In genomic region chr8:47867067-47867466, GRCm38 (mm10) we compare ENCODE assay signal across 9 mouse cellular contexts. TPM values are rescaled to one million over a fixed set of nuclear protein-coding genes. Genes with fewer than 3 reads are reported as not detected.
DNase-seq lines count a peak whose midpoint lies in the region; ATAC-seq and TF ChIP-seq lines count a peak whose summit lies in the region.
"Had no signal": no experiment of that assay in that cellular context is flagged by ENCODE, and none has a peak within 500 bp of the region (broad histone marks: within the 10 kb centered on the region; RNA-seq: fewer than 3 reads in every experiment).

No protein-coding gene starts in this region.

- peaks cover 79% of the 10 kb centered on the region for H3K36me3 ChIP-seq in C2C12 (ENCODE audit: control insufficient read depth, insufficient read depth)
- peaks cover 49% of the 10 kb centered on the region for H3K36me3 ChIP-seq in embryonic facial prominence, embryonic 12.5 days
- H3K36me3 ChIP-seq in kidney, postnatal 0 days (ENCODE audit: insufficient read depth, low read length), result peaks cover 49% of the 10 kb centered on the region

- WGBS in embryonic facial prominence, embryonic 12.5 days, result 31% methylated on average over 8 of the region's 8 CpGs
- 22% methylated on average over 8 of the region's 8 CpGs for WGBS in kidney, postnatal 0 days

- H3K79me2 ChIP-seq in C2C12 (ENCODE audit: control insufficient read depth, insufficient read depth), result no peaks in the 10 kb centered on the region

- DNase-seq in adrenal gland, postnatal 36 days, result peak; percentile 86 to 90
- DNase-seq in heart, adult 9 months (ENCODE audit: low spot score in 2 of 2), result peak; percentile 39 to 70
- DNase-seq in kidney, postnatal 0 days (ENCODE audit: low spot score), result peak; percentile 84
- DNase-seq in liver, result peak; percentile 75
- peak; percentile 45 to 62 for DNase-seq in natural killer cell, adult 2 months (ENCODE audit: low spot score in 2 of 2)
- DNase-seq in spleen, postnatal 4 days (ENCODE audit: low spot score in 2 of 2), result peak; percentile 67 to 90

- H3K4me1 ChIP-seq in embryonic facial prominence, embryonic 12.5 days, result no peaks in the 10 kb centered on the region; the same call in 1 of the 2 replicates
- H3K4me1 ChIP-seq in kidney, postnatal 0 days (replicated peaks; ENCODE audit: insufficient read depth, low read length), result no peaks in the 10 kb centered on the region

- no peaks in the 10 kb centered on the region for H3K27me3 ChIP-seq in C2C12 (ENCODE audit: control insufficient read depth, insufficient read depth, insufficient read length)
- no peaks in the 10 kb centered on the region for H3K27me3 ChIP-seq in embryonic facial prominence, embryonic 12.5 days
- no peaks in the 10 kb centered on the region for H3K27me3 ChIP-seq in kidney, postnatal 0 days (ENCODE audit: insufficient read depth, low read length)
- H3K27me3 ChIP-seq: embryonic facial prominence, embryonic 13.5 days had no signal

- peak; percentile 95 for TF ChIP-seq CTCF in C2C12 (IDR thresholded peaks at IDR 0.05; ENCODE audit: control insufficient read depth, insufficient read depth, insufficient read length)
- peak; percentile 96 for TF ChIP-seq CTCF in kidney, postnatal 0 days (IDR thresholded peaks at IDR 0.05; ENCODE audit: low read depth)

- H3K4me2 ChIP-seq in embryonic facial prominence, embryonic 12.5 days (replicated peaks), result no peak overlapping the region
- no peak overlapping the region for H3K4me2 ChIP-seq in kidney, postnatal 0 days (ENCODE audit: low read length)
- H3K4me2 ChIP-seq: embryonic facial prominence, embryonic 13.5 days had no signal

- peaks cover 2% of the 10 kb centered on the region for H3K79me3 ChIP-seq in C2C12 (ENCODE audit: low read depth)

- no peak overlapping the region for H3K9ac ChIP-seq in embryonic facial prominence, embryonic 12.5 days
- no peak overlapping the region for H3K9ac ChIP-seq in kidney, postnatal 0 days (ENCODE audit: low read depth, low read length)
- H3K9ac ChIP-seq: embryonic facial prominence, embryonic 13.5 days had no signal

- no peak overlapping the region for H3ac ChIP-seq in C2C12 (ENCODE audit: control insufficient read depth, insufficient read length, low read depth)

- ATAC-seq in embryonic facial prominence, embryonic 12.5 days (ENCODE audit: insufficient number of reproducible peaks, insufficient read depth, low FRiP score, low TSS enrichment), result peak; percentile 38; the same call in 1 of the 2 replicates
- ATAC-seq in kidney, postnatal 0 days (replicated peaks; ENCODE audit: low FRiP score, low read depth), result peak; percentile 69; the same call in 1 of the 2 replicates

- H3K9me3 ChIP-seq in embryonic facial prominence, embryonic 12.5 days, result no peaks in the 10 kb centered on the region
- H3K9me3 ChIP-seq in kidney, postnatal 0 days (replicated peaks; ENCODE audit: low read length), result no peaks in the 10 kb centered on the region
- H3K9me3 ChIP-seq: embryonic facial prominence, embryonic 13.5 days had no signal

- H3K4me3 ChIP-seq in C2C12 (ENCODE audit: insufficient read depth, poor library complexity, severe bottlenecking), result no peak overlapping the region
- no peak overlapping the region for H3K4me3 ChIP-seq in embryonic facial prominence, embryonic 12.5 days
- H3K4me3 ChIP-seq in kidney, postnatal 0 days (replicated peaks; ENCODE audit: low read depth, low read length), result no peak overlapping the region
- H3K4me3 ChIP-seq: embryonic facial prominence, embryonic 13.5 days had no signal

- H3K27ac ChIP-seq in embryonic facial prominence, embryonic 12.5 days, result no peak overlapping the region
- H3K27ac ChIP-seq in kidney, postnatal 0 days, result no peak overlapping the region
- H3K27ac ChIP-seq: embryonic facial prominence, embryonic 13.5 days had no signal

TF ChIP-seq in C2C12, 6 proteins besides CTCF, POLR2A, EP300 and RAD21:
- TF ChIP-seq USF1 (IDR thresholded peaks at IDR 0.05; ENCODE audit: low read depth), result no peak

RNA-seq across cellular contexts. Expression of gene Cldn22, which starts 42.8 kb away (rescaled TPM):
- polyA plus RNA-seq in C2C12 (2012; fragmentation: generic; extraction: Trizol), result not detected
- 1 to 10 TPM in 1 of 2 experiments, under 1 TPM in 1; 0.95 to 2.6 TPM for total RNA-seq in adrenal gland, postnatal 36 days (2021)
- not detected in 2 replicates for polyA plus RNA-seq in embryonic facial prominence, embryonic 12.5 days (2016; fragmentation: Nextera tagmentation; extraction: Ambion mirVana)
- not detected in 2 replicates for polyA plus RNA-seq in kidney, postnatal 0 days (2015; fragmentation: Nextera tagmentation; extraction: Ambion mirVana)
- polyA plus RNA-seq: embryonic facial prominence, embryonic 13.5 days had no signal

RNA-seq across cellular contexts. Expression of gene Cldn24, which starts 45.1 kb away (rescaled TPM):
- not detected for polyA plus RNA-seq in C2C12 (2012; fragmentation: generic; extraction: Trizol)
- total RNA-seq in adrenal gland, postnatal 36 days (2021), result not detected
- polyA plus RNA-seq in embryonic facial prominence, embryonic 12.5 days (2016; fragmentation: Nextera tagmentation; extraction: Ambion mirVana), result not detected in 2 replicates
- polyA plus RNA-seq in kidney, postnatal 0 days (2015; fragmentation: Nextera tagmentation; extraction: Ambion mirVana), result not detected in 2 replicates
- polyA plus RNA-seq: embryonic facial prominence, embryonic 13.5 days had no signal
